Mouse (Mus musculus) kidney, postnatal 25 days (tissue): ENCODE results near the gene Eme2.
"Not testable (repeated sequence)": the region's sequence is repeated elsewhere in the genome, so short reads cannot be mapped to it uniquely, and the experiment has no call there.

Experiments
- DNase-seq, 2 experiments: peaks; one replicate each; pipeline ENCODE4 v3.0.0; 2021; ENCODE audit warnings: mixed read lengths in 2 of 2

The Eme2 gene

GRCm38 (mm10) chr17:24894995-24895547, at the start of gene Eme2, which contains the start of gene Mrps34:
Gene Eme2 (minus strand): TSS chr17:24895087.
Gene Mrps34 (plus strand): TSS chr17:24895116.
- DNase-seq, result peak; percentile 86 to 92

- not testable (repeated sequence) for DNase-seq
Observed at GRCm38 (mm10) chr17:24943589-24943988, 48.7 kb upstream of the Eme2 start.

GRCm38 (mm10) chr17:24943036-24943435, 48.1 kb upstream of the Eme2 start:
- no peak for DNase-seq

- peak; percentile 57 to 62 for DNase-seq
Observed at GRCm38 (mm10) chr17:24942453-24942852, 47.6 kb upstream of the Eme2 start.

- no peak for DNase-seq
Observed at GRCm38 (mm10) chr17:24937266-24937665, 42.4 kb upstream of the Eme2 start.

GRCm38 (mm10) chr17:24936259-24937237, 41.7 kb upstream of the Eme2 start, which contains the start of gene Mapk8ip3:
Gene Mapk8ip3 (minus strand): TSS chr17:24936977.
- DNase-seq, result peak; percentile 95 to 96

GRCm38 (mm10) chr17:24935666-24936065, 40.8 kb upstream of the Eme2 start:
- no peak for DNase-seq

GRCm38 (mm10) chr17:24934926-24935325, 40.0 kb upstream of the Eme2 start:
- no peak for DNase-seq

- DNase-seq, result no peak
Observed at GRCm38 (mm10) chr17:24933163-24933562, 38.3 kb upstream of the Eme2 start.

- DNase-seq, result peak in 1 of 2 experiments; percentile 28
Observed at GRCm38 (mm10) chr17:24932431-24932830, 37.5 kb upstream of the Eme2 start.

- no peak for DNase-seq
Observed at GRCm38 (mm10) chr17:24929506-24929905, 34.6 kb upstream of the Eme2 start.

GRCm38 (mm10) chr17:24923246-24923645, 28.4 kb upstream of the Eme2 start:
- DNase-seq, result no peak

GRCm38 (mm10) chr17:24913984-24914383, 19.1 kb upstream of the Eme2 start:
- no peak for DNase-seq

GRCm38 (mm10) chr17:24907591-24907990, 12.7 kb upstream of the Eme2 start:
- DNase-seq, result no peak

- no peak for DNase-seq
Observed at GRCm38 (mm10) chr17:24903767-24904166, 8.9 kb upstream of the Eme2 start.

- DNase-seq, result peak; percentile 56 to 73
Observed at GRCm38 (mm10) chr17:24902671-24903474, 8.0 kb upstream of the Eme2 start.

- DNase-seq, result no peak
Observed at GRCm38 (mm10) chr17:24902124-24902523, 7.2 kb upstream of the Eme2 start.

- DNase-seq, result peak in 1 of 2 experiments; percentile 32
Observed at GRCm38 (mm10) chr17:24900014-24900413, 5.1 kb upstream of the Eme2 start.

- no peak for DNase-seq
Observed at GRCm38 (mm10) chr17:24899153-24899552, 4.3 kb upstream of the Eme2 start.

- peak in 1 of 2 experiments; percentile 34 for DNase-seq
Observed at GRCm38 (mm10) chr17:24898041-24898854, 3.4 kb upstream of the Eme2 start.

GRCm38 (mm10) chr17:24897600-24897999, 2.7 kb upstream of the Eme2 start:
- peak in 1 of 2 experiments; percentile 39 for DNase-seq

GRCm38 (mm10) chr17:24896993-24897269, 2.0 kb upstream of the Eme2 start:
- DNase-seq, result no peak
